Mouse (Mus musculus): ENCODE measurements at regions not wholly inside any gene's neighbourhood (a gene's known extent, or its start where the extent isn't known, plus 50 kb on each side); places are given as distances from the start of the nearest gene placed in this dataset.

DNA sequence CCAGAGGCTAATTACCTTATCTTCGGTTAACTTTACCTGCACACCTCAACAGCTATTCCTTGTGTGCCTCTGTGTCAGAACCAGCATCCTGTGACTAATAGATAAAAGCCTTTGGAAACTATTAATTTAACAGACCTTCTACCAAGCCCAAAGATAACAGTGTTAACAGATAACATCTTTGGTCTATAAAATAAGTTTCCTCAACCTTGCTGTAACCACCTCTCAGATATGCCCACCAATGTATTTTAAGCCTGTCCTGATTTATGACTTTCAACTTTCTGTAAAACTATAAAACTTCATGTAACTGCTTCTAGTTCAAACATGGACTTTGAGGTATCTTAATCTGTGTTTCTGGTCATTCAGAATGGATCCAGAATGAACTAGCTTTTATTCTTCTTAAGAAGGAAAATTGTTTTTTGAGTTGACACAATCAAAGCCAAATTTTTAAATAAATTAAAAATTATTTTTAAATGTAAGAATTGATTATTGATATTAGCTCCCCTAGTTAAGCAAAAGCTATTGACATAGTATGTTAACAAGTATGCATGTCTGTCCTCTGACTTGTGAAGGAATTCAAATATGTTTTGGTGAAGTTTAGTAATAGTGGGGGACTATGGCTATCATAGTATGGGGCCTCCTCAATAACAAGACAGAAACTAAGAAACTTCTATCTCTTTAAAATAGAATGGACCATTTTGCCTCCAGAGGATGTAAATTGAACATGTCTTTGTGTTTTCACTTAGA is 238.7 kb upstream of the Marcks start:
- DNase-seq (ENCODE audit: low spot score in 2 of 2), result no peak

DNA sequence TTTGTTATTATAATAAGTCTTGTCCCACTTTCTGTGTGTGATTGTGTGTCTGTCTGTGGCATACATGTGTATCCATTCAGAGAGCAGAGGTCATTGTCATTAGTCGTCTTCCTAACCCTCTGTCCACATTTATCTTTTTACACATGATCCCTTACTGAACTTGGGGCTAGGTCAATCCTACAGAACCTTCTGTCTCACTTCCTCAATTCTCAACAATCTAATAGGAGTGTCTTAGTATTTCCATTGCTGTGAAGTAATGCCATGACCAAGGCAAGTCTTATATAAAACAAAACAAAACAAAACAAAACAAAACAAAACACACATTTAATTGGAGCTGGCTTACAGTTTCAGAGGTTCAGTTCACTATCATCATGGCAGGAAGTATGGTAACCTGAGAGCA is 237.5 kb upstream of the Marcks start:
- DNase-seq (ENCODE audit: low spot score in 2 of 2), result no peak

DNA sequence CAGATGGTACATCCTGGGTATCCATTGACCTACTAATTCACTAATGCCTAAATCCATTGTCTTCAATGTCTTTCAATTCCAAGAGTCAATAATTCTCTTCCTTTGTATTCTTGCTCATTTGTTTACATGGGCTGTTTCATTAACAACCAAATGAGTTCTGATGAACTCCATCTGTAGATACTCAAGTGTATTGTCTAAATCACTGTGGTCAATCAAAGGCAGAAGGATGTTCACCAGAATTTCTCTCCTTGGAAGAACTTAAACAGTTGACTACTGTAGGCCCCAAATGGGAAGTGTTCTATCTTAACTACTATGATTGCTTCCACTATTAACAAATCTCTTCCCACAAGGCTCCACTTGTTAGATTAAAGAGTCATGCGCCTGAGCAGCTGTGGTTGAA is 236.9 kb upstream of the Marcks start:
- DNase-seq (ENCODE audit: low spot score in 2 of 2), result no peak

- no peak for DNase-seq (ENCODE audit: low spot score in 2 of 2)
These were observed 230.4 kb upstream of the Marcks start for GRCm38 (mm10) chr10:37368997-37369679.

DNA sequence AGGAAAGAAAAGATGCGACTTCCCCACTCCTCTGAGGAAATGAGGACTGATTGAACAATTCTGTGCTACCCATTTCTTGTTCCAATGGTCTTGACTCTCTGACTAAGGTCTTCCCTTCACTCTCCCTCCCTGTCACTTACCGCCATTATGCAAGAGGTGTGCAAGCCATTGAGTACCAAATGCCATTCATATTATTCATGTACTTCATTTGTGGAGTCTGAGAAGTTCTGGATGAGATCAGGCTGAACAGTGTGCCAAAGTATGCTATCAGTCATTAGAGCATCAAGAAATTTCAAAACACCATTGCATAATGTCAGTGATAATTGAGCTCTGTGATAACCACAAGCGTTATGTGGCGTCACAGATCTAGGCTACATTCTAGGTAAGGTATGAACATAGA is 229.1 kb upstream of the Marcks start:
- no peak for DNase-seq (ENCODE audit: low spot score in 2 of 2)

- no peak for DNase-seq (ENCODE audit: low spot score in 2 of 2)
These were observed 225.8 kb upstream of the Marcks start for GRCm38 (mm10) chr10:37364506-37364905.

DNA sequence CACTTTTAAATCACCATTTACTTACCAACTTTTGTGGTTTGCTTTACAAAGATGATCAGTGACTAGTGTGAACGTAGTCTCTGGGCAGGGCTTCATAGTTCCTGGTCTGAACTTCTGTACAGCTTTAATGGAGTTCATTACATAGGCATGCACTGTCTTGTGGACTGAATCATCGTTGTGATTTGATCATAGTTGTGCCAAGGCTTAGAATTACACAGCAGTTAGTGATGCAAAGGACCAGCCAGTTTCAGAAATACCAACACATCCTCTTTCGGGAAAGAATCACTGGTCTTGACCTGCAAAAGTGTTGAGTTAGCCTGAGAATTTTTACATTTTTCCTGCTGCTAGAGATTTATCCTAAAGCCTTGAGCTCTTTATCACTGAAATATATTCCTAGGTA is 222.3 kb upstream of the Marcks start:
- DNase-seq (ENCODE audit: low spot score in 2 of 2), result no peak

- DNase-seq (ENCODE audit: low spot score in 2 of 2), result no peak
These were observed 220.2 kb upstream of the Marcks start for GRCm38 (mm10) chr10:37358900-37359299.

- no peak for DNase-seq (ENCODE audit: low spot score in 2 of 2)
These were observed 219.6 kb upstream of the Marcks start for GRCm38 (mm10) chr10:37358334-37358733.

- peak; percentile 36 to 38 for DNase-seq (ENCODE audit: low spot score in 2 of 2)
These were observed 218.8 kb upstream of the Marcks start for GRCm38 (mm10) chr10:37357304-37358060.

DNA sequence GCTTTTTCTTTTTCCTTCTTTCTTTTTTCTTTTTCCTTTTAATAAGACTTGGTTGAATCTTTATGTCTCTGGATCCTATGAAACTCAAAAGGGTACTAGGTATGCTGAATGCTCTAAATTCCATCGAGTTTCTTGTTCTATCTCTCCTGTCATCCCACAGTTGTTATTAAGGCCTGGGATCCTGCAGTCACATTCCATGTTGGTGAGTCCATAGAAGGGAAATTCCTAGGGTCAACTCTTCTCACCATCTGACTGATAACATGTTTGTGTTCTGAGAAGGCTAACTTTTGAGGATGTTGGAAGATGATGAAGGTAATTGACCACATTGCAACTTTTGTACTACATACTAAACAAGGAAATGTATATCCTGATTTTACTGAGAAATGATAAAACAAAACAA is 210.5 kb upstream of the Marcks start:
- no peak for DNase-seq (ENCODE audit: low spot score in 2 of 2)

DNA sequence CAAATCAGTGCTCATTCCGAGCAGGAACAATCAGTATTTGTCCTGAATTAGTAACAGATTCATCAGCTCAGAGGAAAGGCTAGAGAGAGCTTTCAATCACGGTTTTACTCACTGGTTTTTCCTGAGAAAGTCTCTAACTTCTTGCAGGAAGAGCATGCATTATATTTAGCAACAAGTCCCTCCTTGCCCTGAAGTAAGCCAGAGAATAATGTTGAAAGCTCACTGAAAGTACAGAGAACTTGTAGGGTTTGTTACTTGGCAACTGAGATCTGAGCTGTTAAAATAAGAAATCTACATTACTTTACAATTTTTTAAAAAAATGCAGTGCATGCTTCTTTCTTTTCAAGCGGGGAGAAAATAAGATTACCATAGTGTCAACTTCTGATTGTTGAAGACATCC is 209.7 kb upstream of the Marcks start:
- no peak for DNase-seq (ENCODE audit: low spot score in 2 of 2)

- no peak for DNase-seq (ENCODE audit: low spot score in 2 of 2)
These were observed 208.9 kb upstream of the Marcks start for GRCm38 (mm10) chr10:37347661-37348060.

- no peak for DNase-seq (ENCODE audit: low spot score in 2 of 2)
These were observed 204.0 kb upstream of the Marcks start for GRCm38 (mm10) chr10:37342675-37343074.

DNA sequence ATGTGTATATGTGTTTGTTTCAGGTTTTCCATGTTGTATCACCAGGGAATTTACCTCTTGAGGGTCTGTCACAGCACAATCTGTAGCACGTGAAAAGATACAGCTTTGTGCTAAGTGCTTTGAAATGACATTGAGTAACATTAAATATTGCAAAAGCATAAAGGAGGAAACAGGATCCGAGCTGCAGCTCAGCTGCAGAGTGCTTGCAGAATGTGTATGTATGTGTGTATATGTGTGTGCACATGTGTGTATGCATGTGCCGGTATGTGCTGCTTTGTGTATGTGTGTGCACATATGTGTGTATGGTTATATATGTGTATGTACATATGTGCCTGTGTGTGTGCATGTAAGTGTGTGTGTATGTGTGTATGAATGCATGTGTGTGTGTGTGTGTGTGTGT is 200.9 kb upstream of the Marcks start:
- no peak for DNase-seq (ENCODE audit: low spot score in 2 of 2)

GRCm38 (mm10) chr10:37338073-37338912 is 199.6 kb upstream of the Marcks start:
- DNase-seq (ENCODE audit: low spot score in 2 of 2), result no peak

- DNase-seq (ENCODE audit: low spot score in 2 of 2), result no peak
These were observed 198.5 kb upstream of the Marcks start for GRCm38 (mm10) chr10:37337172-37337620.

DNA sequence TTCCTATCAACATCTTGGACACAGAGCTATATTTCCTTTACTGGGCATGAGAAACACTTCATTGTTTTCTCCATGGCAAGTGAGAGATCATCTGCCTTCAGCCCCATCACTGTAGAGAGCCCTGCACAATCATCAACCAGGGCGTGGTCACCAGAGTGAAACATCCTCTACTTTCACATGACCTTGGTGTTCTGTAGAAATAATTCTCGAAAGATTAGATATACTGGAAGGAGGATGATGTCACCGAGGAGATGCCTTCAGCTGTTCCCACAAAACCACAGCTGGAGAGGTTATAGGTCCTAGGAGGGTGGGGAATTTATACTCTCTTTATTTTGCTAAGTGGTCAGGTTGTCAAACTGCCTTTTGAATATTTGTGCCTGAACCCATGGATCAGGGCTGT is 196.4 kb upstream of the Marcks start:
- no peak for DNase-seq (ENCODE audit: low spot score in 2 of 2)

GRCm38 (mm10) chr10:37326168-37326534 is 187.4 kb upstream of the Marcks start:
- no peak for DNase-seq (ENCODE audit: low spot score in 2 of 2)

GRCm38 (mm10) chr10:37325514-37326167 is 186.9 kb upstream of the Marcks start:
- no peak for DNase-seq (ENCODE audit: low spot score in 2 of 2)

- no peak for DNase-seq (ENCODE audit: low spot score in 2 of 2)
These were observed 185.0 kb upstream of the Marcks start for GRCm38 (mm10) chr10:37323689-37324088.

All from right cerebral cortex, postnatal 36 days (tissue).